Mouse (Mus musculus) frontal cortex, postnatal 14 days (tissue): Measurements from ENCODE around the gene Kdm1a.
A peak's percentile ranks its signal among the peaks of the same experiment; 100 is the strongest.

Experiments used
- DNase-seq, 2 experiments: peaks; one replicate each; pipeline ENCODE4 v3.0.0; 2022; ENCODE audit warnings: low spot score in 2 of 2

The Kdm1a gene

GRCm38 (mm10) chr4:136602018-136602554 is 437 bp downstream of the Kdm1a start:
- peak; percentile 23 to 38 for DNase-seq

- DNase-seq: peak; percentile 23 to 55
Observed at GRCm38 (mm10) chr4:136601476-136601875, 1.0 kb downstream of the Kdm1a start.

GRCm38 (mm10) chr4:136600536-136600935 is 2.0 kb downstream of the Kdm1a start:
- DNase-seq: no peak

GRCm38 (mm10) chr4:136599869-136600268 is 2.7 kb downstream of the Kdm1a start:
- no peak for DNase-seq

DNA sequence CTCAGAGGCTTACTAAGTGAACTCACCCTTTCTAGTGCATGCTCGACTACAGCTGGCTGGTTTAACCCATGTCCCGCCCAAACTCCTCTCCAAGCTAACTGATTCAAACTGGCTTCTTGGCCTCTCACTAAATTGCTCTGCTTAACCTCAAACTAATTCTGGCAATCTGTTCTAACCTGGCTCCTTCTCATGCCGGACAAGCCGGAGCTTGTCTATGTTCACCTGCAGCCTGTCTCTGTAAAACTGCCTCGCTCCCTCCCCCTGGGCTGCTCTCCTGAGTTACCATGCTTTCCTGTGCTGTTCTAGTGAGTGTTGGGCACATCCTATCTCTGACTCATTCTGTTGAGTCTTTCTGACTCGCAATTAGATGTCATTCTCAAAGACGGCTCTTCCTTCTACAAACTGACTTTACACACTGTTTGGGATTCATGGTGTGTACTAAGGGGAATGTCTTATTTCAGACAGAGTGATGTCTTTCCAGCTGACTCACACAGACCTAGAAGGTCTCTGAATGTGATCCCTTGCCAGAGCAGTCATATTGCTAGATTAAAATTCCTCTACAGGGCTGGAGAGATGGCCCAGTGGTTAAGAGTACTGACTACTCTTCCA is 4.2 kb downstream of the Kdm1a start:
- no peak for DNase-seq

- DNase-seq: no peak
Observed at GRCm38 (mm10) chr4:136595221-136595620, 7.3 kb downstream of the Kdm1a start.

DNA sequence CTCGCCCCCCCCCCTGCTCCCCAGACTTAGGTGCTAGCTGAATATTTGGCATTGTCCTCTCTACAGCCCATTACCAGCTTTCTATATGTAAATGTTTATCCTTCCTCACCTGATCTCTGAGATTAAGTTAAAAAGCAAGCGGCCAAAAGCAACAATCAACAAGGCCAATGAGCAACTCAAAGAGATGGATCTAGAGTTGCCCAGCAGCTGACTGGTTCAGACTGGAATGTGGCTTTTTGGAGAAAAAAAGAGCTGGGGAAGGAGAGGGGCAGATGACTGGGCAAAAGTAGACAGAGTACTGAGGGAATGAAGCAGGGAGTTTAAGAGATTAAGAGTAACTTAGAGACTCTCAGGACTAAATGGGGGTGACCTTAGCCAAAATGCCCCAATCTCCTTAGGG is 8.5 kb downstream of the Kdm1a start:
- no peak for DNase-seq

DNA sequence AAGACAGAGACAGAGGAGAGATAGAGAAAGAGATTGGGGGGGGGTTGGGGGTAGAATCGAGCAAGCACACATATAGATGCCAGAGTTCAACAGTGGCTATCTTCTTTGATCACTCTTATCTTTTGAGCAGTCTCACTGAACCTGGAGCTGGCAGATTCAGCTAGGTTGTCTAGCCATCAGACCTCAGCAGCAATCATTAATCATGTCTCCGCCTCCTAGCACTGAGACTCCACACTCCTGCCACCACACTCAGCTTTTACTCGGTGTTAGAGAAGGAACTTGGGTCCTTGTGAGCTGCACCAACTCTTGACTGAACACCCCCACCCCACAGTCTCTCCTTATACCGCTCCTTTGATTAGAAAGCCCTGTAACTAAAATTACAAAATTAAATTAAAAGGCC is 10.4 kb downstream of the Kdm1a start:
- DNase-seq: no peak

DNA sequence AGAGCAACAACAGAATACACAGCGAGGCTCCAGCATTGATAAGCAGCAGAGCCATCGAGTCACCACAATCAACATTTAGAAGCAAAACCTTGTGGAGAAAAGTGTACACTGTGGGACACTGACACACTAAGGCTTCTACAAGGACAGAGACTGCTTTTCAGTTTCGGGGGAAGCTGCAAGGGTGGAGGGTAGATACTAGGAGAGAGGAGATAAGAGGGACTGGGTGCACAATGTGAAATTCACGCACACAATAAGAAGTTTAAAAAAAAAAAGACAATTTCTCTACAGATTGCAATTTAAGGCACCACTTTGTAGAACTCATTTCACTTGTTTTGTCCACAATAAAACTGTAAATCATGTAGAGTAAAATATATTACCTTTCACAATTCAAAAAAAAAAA is 14.5 kb downstream of the Kdm1a start:
- no peak for DNase-seq

GRCm38 (mm10) chr4:136587221-136587827 is 15.2 kb downstream of the Kdm1a start:
- DNase-seq: no peak

- DNase-seq: no peak
Observed at GRCm38 (mm10) chr4:136581885-136582284, 20.6 kb downstream of the Kdm1a start.

GRCm38 (mm10) chr4:136569998-136570397 is 32.5 kb downstream of the Kdm1a start:
- DNase-seq: no peak

GRCm38 (mm10) chr4:136568629-136569028 is 33.9 kb downstream of the Kdm1a start:
- DNase-seq: no peak

- DNase-seq: no peak
Observed at GRCm38 (mm10) chr4:136562755-136563154, 39.8 kb downstream of the Kdm1a start.

- DNase-seq: no peak
Observed at GRCm38 (mm10) chr4:136560270-136560991, 42.1 kb downstream of the Kdm1a start.

DNA sequence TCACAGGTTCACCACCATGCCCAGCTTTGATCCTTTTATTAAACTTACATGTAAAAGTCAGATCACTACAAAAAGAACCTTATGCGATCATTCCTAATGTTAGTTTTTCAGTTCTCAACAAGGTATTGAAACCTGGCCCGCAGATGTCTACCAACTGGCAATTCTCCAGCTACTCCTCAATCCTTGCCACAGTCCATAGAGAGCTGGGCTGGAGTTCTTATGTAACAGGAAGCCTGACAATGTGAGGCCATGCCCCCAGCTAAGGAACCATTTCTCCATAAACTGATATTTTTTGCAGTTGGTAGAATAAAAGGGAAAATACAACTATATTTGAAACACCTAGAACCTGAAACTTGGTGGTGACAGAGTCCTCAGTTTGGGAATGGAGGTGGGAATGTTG is 42.8 kb downstream of the Kdm1a start:
- no peak for DNase-seq

DNA sequence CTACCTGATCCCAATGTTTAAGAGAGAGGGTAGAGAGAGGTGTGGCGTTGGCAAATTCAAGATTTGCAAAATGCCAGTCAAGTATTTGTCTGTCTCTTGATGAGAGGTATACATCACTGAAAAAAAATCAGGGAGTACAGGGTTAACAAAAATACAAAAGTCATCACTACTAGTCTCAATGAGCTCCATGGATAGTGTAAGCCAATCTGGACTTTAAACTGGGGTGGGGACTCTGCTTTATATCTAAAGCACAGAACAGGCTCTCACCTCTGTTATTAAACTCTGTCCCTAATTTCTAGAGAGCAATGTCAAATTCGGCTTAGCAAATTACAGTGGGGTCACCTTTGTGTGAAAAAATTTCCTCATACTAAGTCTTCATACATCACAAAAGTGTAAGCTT is 44.9 kb downstream of the Kdm1a start:
- DNase-seq: no peak

DNA sequence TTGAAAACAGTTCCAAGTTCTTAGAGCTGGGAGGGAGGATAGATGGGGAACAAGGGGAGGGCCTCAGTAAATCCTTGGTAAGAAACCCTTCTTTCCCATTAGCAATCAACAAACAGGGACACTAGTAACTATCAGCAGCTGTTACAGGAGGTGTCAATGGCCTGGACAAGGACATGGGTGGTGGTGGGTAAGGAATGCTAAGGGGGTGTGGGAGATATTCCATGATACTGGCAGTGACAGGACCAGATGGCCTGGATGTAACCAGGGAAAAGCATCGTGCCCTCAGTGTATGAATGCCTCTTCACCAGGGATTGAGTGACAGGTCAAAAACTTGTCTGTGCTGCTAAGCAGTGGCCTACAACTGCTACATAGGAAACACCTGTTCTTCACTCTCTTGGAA is 49.4 kb downstream of the Kdm1a start:
- no peak for DNase-seq

DNA sequence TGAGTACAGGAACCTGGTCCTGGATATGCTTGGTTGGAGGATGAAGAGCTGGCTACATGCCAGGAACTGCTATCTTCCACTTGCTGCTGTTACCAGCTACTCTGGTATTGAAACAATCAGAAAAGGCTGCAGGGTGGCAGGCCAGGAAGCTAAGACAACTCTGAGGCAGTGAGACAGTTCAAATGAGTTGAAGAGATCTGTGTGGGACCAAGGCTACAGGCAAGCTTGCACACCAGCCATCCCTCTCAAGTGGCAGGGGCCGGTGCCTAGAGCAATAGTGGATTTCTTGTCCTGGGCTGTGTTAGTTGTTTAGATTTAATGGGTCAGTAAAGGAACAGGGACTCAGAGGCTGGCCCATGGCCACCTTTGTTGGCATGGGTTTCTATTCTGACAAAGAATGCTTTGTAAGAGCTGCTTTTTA is 54.1 kb downstream of the Kdm1a start:
- no peak for DNase-seq

DNA sequence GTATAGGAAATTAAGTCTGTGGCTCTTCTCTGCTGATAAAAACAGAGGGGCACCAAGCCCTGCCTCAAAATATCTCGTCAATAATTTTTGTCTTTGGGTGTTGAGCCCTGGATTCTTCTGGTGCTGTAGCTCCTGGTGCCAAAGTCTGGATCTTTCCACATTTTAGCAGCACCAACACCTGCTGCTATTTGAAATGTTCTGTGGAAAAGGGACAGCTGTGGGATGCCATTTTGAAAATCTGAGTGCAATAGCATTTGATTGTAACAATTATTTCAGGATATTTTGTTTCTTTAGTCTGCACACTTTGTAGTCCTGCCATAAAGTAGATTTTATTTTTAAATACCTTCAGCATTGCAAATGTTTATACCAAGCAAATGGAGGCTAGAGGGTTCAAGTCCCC is 54.8 kb downstream of the Kdm1a start:
- DNase-seq: no peak

DNA sequence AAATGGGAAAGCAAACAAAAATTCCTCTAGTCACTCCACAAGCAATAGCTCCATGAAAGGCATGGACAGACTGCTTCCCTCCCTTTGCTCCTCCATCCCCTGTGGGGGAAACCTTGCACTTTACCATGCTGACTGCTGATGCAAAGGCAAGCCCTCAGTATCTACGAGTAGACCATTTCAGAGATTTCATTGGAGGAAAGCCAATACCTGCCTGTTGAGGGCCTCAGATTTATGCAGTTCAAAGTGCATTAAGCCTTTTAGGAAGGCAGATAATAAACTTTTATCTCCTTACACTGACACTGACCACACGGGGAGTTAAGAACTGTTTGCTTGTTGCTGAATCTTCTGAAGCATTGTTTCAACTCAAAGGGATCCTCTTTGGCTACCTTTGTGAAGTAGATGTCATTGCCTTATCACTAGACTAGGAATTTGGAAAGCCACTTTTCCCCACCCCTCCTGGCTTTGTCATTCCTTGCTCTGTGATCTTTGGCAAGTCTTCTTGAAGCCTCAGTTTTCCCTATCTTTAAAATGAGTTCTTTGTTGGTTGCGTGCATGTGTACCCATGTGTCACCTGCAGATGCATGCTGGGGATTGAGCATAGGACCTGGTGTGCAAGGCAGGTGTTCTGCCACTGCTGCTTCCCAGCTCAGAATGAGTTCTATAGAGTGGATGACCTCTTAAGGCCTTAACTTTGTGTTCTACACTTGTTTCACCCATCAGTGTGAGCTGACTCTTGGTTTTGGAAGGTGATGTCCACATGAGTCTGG is 56.1 kb downstream of the Kdm1a start:
- DNase-seq: no peak

DNA sequence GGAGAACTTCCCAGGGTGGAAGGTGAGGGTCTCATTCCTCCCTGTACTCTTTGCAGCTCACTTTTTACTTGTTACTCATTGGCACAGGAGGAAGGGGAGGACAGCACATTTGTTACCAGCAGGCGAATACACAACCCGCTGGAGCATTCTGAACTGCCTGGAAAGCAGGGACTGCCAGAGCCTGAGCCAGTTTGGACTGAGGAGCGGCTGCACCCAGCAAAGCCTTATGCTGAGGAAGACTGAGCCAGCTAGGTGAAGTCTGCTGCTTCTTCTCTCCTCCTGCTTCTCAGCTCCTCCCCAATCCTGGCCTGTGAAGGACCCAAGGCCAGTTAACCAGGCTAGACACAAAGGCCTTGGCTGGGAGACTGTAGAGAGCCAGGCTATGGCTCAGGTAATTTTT is 57.4 kb downstream of the Kdm1a start:
- no peak for DNase-seq
